Mouse (Mus musculus): Measurements from ENCODE around the gene Notch2.

- TF ChIP-seq CTCF (IDR thresholded peaks at IDR 0.05; ENCODE audit: low read depth) (no peak), EP300 (optimal IDR thresholded peaks at IDR 0.05) (no peak)
Measured at GRCm38 (mm10) chr3:98149881-98150280, 136.6 kb downstream of the Notch2 start.

Data from stomach, postnatal 0 days (tissue).